Mouse (Mus musculus): ENCODE measurements around the gene Nhsl1.

Gene Nhsl1

GRCm38 (mm10) chr10:18388784-18389575 is 70.2 kb downstream of the Nhsl1 start:
- in situ Hi-C loops (cut with MboI; ENCODE audit: low pct_unique_long_range_greater_than_20kb in 1 of 2, low sequenced_read_pairs in 2 of 2, unreplicated experiment in 1 of 2) = loop anchor here (5.0 to 10.0 kb wide), 2 partner anchors 67 to 154 kb away; partner anchors contain the start of gene Ccdc28a (in 1 of the 2)

GRCm38 (mm10) chr10:18390004-18390403 is 71.2 kb downstream of the Nhsl1 start:
- in situ Hi-C loops (cut with MboI; ENCODE audit: low pct_unique_long_range_greater_than_20kb in 1 of 2, low sequenced_read_pairs in 2 of 2, unreplicated experiment in 1 of 2) = no loop called here

GRCm38 (mm10) chr10:18391608-18392007 is 72.8 kb downstream of the Nhsl1 start:
- in situ Hi-C loops (cut with MboI; ENCODE audit: low pct_unique_long_range_greater_than_20kb in 1 of 2, low sequenced_read_pairs in 2 of 2, unreplicated experiment in 1 of 2) = no loop called here

- in situ Hi-C loops (cut with MboI; ENCODE audit: low pct_unique_long_range_greater_than_20kb in 1 of 2, low sequenced_read_pairs in 2 of 2, unreplicated experiment in 1 of 2) = no loop called here
These were observed 73.5 kb downstream of the Nhsl1 start for GRCm38 (mm10) chr10:18392268-18392667.

GRCm38 (mm10) chr10:18393740-18394139 is 75.0 kb downstream of the Nhsl1 start:
- in situ Hi-C loops (cut with MboI; ENCODE audit: low pct_unique_long_range_greater_than_20kb in 1 of 2, low sequenced_read_pairs in 2 of 2, unreplicated experiment in 1 of 2) = no loop called here

- in situ Hi-C loops (cut with MboI; ENCODE audit: low pct_unique_long_range_greater_than_20kb in 1 of 2, low sequenced_read_pairs in 2 of 2, unreplicated experiment in 1 of 2) = no loop called here
These were observed 75.5 kb downstream of the Nhsl1 start for GRCm38 (mm10) chr10:18394270-18394669.

- in situ Hi-C loops (cut with MboI; ENCODE audit: low pct_unique_long_range_greater_than_20kb in 1 of 2, low sequenced_read_pairs in 2 of 2, unreplicated experiment in 1 of 2) = no loop called here
These were observed 81.4 kb downstream of the Nhsl1 start for GRCm38 (mm10) chr10:18400089-18400644.

- in situ Hi-C loops (cut with MboI; ENCODE audit: low pct_unique_long_range_greater_than_20kb in 1 of 2, low sequenced_read_pairs in 2 of 2, unreplicated experiment in 1 of 2) = no loop called here
These were observed 82.2 kb downstream of the Nhsl1 start for GRCm38 (mm10) chr10:18400998-18401397.

GRCm38 (mm10) chr10:18403992-18404391 is 85.2 kb downstream of the Nhsl1 start:
- in situ Hi-C loops (cut with MboI; ENCODE audit: low pct_unique_long_range_greater_than_20kb in 1 of 2, low sequenced_read_pairs in 2 of 2, unreplicated experiment in 1 of 2) = no loop called here

GRCm38 (mm10) chr10:18404679-18405078 is 85.9 kb downstream of the Nhsl1 start:
- in situ Hi-C loops (cut with MboI; ENCODE audit: low pct_unique_long_range_greater_than_20kb in 1 of 2, low sequenced_read_pairs in 2 of 2, unreplicated experiment in 1 of 2) = no loop called here

- in situ Hi-C loops (cut with MboI; ENCODE audit: low pct_unique_long_range_greater_than_20kb in 1 of 2, low sequenced_read_pairs in 2 of 2, unreplicated experiment in 1 of 2) = no loop called here
These were observed 88.5 kb downstream of the Nhsl1 start for GRCm38 (mm10) chr10:18407062-18407830.

GRCm38 (mm10) chr10:18408128-18408527 is 89.3 kb downstream of the Nhsl1 start:
- in situ Hi-C loops (cut with MboI; ENCODE audit: low pct_unique_long_range_greater_than_20kb in 1 of 2, low sequenced_read_pairs in 2 of 2, unreplicated experiment in 1 of 2) = no loop called here

- in situ Hi-C loops (cut with MboI; ENCODE audit: low pct_unique_long_range_greater_than_20kb in 1 of 2, low sequenced_read_pairs in 2 of 2, unreplicated experiment in 1 of 2) = no loop called here
These were observed 89.8 kb downstream of the Nhsl1 start for GRCm38 (mm10) chr10:18408635-18409034.

GRCm38 (mm10) chr10:18409068-18409467 is 90.3 kb downstream of the Nhsl1 start:
- in situ Hi-C loops (cut with MboI; ENCODE audit: low pct_unique_long_range_greater_than_20kb in 1 of 2, low sequenced_read_pairs in 2 of 2, unreplicated experiment in 1 of 2) = no loop called here

GRCm38 (mm10) chr10:18411266-18411665 is 92.5 kb downstream of the Nhsl1 start:
- in situ Hi-C loops (cut with MboI; ENCODE audit: low pct_unique_long_range_greater_than_20kb in 1 of 2, low sequenced_read_pairs in 2 of 2, unreplicated experiment in 1 of 2) = no loop called here

GRCm38 (mm10) chr10:18415946-18416345 is 97.2 kb downstream of the Nhsl1 start:
- in situ Hi-C loops (cut with MboI; ENCODE audit: low pct_unique_long_range_greater_than_20kb in 1 of 2, low sequenced_read_pairs in 2 of 2, unreplicated experiment in 1 of 2) = no loop called here

- in situ Hi-C loops (cut with MboI; ENCODE audit: low pct_unique_long_range_greater_than_20kb in 1 of 2, low sequenced_read_pairs in 2 of 2, unreplicated experiment in 1 of 2) = no loop called here
These were observed 99.4 kb downstream of the Nhsl1 start for GRCm38 (mm10) chr10:18418160-18418559.

GRCm38 (mm10) chr10:18419508-18419907 is 100.7 kb downstream of the Nhsl1 start:
- in situ Hi-C loops (cut with MboI; ENCODE audit: low pct_unique_long_range_greater_than_20kb in 1 of 2, low sequenced_read_pairs in 2 of 2, unreplicated experiment in 1 of 2) = no loop called here

- in situ Hi-C loops (cut with MboI; ENCODE audit: low pct_unique_long_range_greater_than_20kb in 1 of 2, low sequenced_read_pairs in 2 of 2, unreplicated experiment in 1 of 2) = no loop called here
These were observed 101.6 kb downstream of the Nhsl1 start for GRCm38 (mm10) chr10:18420259-18421000.

Measured in mouse embryonic stem cell (cell line).